Mouse (Mus musculus): Measurements from ENCODE around the gene Uba5.

GRCm38 (mm10) chr9:104102301-104102700, 39.4 kb upstream of the Uba5 start:
- TF ChIP-seq CTCF (IDR thresholded peaks at IDR 0.05; ENCODE audit: extremely low read depth, insufficient read depth, low read length) (no peak), POLR2A (IDR thresholded peaks at IDR 0.05; ENCODE audit: extremely low read depth, insufficient read depth, low read length) (no peak)
